Mouse (Mus musculus) spleen, adult 18-20 months (tissue): ENCODE measurements around the gene Rarb.

ENCODE experiments used
- DNase-seq, 2 experiments: peaks; one replicate each; pipeline ENCODE4 v3.0.0; 2022; ENCODE audit warnings: mixed read lengths in 2 of 2

Gene Rarb

DNA sequence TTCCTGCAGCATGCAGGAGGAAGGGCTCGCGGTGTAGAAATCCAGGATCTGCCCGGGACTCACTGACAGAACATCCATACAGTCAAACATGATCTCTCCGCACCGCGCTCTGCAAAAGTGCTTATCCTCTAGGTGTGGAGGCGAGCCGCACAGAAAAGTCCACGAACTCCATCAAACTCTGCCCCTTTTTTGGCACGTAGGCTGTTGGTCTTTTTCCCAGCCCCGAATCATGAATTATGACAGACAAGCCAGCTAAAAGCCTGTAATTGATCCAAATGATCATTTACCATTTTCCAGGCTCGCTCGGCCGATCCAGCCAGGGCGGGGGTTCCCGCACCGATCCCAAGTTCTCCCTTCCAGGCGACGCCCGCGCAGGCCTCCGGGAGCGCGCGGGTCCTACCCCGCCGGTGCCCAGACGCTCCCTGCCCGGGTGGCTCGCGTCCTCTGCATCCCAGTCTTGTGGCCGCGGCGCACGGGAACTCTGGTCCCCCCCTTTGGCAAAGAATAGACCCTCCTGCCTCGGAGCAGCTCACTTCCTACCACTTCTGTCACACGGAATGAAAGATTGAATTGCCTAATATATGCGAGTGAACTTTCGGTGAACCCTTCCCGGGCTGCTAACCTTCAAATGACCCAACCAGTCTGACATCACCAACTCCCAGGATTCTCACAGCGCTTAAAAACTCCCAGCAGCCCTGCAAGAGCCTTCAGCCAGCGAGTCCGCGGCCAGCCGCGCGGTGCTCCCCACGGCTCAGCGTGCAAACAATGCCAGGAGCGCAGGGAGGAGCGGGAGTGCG is 243.8 kb downstream of the Rarb start:
- DNase-seq, result no peak

DNA sequence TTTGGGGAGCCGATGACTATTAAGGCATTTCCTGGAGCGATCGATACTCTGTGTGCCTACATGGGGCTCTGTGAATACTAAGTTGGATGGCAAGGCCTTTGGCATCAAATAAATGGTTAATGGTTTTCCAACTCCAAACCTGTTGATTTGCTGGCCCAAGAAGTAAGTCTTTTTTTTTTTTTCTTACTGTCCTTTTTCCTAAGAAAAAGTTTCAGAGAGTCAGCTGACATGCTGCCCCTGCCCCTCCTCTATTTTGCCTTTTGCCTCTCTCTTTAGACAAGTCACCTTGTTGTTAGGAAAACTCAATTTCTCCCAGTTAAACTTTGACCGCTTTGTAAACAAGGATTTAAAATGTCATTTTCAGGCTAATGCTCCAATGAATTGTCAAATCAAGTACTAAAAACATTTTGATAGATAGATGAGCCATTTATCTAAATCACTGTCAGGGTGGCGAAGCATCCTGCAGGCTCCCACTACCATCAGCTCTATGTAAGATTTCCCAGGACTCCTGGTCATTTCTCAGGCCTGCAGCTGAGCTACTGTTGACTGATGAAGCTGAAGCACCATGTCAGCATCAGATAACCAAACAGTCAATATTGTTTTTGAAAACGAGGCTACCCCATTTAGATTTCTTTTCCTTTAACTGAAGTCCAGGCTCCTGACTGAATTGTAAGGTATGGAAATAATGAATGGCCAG is 245.3 kb downstream of the Rarb start:
- DNase-seq, result no peak

GRCm38 (mm10) chr14:16572755-16573340 is 246.1 kb downstream of the Rarb start:
- no peak for DNase-seq

GRCm38 (mm10) chr14:16569506-16570001 is 249.4 kb downstream of the Rarb start:
- DNase-seq, result no peak

DNA sequence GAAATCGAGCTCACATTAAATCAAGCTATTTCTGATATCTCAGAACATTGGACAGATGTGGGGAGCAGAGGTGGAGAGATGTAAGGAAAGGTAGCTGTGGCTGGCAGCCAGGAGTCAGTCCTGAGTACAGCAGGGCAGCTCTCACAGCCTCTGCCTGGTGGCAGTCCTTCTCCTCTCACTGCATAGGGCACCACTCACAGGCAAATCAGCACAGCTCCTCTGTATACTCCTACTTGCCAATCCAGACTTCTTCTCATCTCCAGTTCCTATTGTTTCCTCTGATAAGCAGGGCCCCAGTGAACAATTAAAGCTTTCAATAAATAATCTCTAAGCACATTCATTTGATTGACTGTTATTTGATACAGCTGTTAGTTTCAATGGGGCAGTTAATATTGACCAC is 252.0 kb downstream of the Rarb start:
- DNase-seq, result no peak

GRCm38 (mm10) chr14:16563912-16564311 is 255.0 kb downstream of the Rarb start:
- DNase-seq, result no peak

DNA sequence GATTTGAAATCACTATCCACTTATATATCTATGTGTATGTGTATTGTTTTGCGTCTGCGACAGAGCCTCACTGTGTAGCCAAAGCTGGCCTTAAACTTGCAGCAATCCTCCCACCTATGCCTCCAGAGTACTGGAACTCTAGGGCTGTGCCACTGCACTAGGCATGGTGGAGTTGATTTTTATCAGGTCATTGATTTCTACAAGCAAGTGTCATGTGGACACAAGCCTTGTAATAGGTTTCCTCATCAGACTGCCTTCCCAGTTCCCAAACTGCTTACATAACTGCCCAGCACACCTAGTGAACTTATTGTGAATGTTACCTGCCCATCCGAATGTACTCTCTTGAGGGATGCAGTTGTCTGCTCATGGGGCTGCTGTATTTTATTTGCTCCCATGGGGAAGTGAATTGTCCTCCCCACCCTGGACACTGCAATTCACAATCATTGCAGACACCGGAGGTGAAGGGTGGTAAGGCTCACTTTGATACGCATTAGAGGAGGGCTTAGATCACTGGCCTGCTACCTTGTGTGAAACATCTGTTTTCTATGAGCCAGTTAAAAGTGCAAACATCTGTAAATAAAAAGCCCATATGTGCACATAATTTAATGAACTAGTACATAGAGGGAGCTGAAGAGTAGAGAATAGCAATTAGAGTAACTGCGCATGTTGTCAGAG is 257.3 kb downstream of the Rarb start:
- no peak for DNase-seq

DNA sequence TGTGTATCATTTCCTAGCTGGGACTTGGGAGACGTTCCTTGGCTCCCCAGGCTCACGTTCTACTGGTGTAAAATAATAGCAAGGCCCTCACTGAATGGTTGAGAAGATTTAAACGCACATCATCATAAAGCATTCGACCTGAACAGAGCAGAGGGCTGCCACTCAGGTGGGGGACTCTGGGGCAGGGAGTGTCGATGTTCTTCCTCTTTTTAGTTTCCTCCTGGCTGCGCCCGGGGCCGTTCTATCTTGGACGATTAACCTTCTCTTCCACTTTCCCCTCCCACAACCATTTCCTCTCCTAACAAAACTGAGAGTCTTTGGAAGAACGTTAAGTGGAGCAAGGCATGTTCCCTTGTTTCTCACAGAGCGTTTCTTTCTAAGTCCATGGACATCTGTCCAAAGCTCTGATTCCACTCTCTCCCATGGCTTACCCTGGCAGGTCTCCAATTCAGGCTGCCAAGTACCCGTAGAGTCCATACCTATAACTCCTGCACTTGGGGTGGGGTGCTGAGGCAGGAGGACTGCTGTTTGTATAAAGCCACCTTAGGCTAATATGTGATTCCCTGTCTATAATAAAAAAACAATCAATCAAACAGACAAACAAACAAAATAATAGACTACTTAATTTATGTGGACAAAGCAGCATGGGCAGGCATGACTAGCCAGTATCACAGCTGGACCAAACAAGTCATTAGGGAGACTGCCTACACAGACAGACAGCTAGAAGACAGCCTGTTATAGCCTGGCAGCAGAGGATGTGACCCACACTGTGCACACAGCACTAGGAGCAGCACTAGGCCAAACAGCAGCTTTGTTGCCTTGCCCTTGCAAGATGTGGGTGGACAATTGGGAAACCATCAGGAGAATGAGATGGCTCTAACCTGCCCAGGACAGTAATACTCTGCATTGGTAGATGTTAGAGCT is 259.4 kb downstream of the Rarb start:
- DNase-seq, result no peak

- no peak for DNase-seq
These were observed 260.9 kb downstream of the Rarb start for GRCm38 (mm10) chr14:16558033-16558432.

DNA sequence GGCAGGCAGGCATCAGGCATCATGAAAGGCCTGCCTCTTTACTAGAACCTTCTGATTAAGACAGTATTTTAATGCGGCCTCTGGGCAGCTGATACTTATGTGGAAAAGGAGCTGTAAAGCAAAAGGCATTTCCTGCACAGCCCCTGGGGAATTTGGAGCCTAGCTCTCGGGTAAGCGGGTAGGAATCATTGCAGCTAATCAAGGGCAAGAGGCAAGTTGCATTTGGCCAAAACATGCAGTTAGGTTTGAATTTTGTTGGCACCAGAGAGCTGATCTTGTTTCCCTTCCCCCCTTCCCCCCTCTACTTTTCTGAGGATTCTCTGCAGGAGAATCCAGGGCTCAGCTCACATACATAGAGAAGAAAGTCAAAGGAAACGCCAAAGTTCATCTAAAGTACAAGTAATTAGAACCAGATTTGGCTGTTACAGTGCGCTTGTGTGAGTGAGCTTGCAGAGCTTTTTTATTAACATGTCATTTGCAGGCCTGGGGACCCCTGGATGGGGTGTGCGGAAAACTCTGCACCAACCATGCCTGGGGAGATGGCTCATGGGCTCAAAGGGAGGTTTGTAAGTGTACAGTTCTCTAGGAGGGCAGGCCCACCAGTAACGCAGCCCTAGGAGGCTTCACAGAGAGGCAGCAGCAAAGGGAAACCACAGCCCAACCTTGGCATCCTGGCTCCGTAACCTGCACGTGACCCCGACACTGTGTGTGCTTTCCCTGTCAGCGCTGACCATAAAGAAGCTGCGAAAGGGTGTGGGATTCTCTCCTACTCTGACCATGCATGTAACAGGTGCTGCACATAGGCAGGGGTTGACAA is 264.1 kb downstream of the Rarb start:
- no peak for DNase-seq

DNA sequence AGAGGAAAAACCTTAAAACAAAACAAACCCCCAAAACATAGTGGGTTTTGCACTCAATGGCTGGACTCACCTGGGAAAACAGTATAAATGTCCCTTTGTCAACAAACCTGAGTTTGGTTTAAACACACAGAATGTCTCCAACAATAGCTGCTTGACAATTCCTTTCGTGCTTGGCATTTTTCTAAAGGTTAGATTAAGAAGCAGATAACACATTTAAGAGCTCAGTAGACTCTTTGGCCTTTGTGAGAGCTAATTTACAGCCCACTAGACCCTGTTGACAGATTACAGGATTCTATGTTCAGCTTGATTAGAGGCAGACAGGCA is 264.7 kb downstream of the Rarb start:
- no peak for DNase-seq

DNA sequence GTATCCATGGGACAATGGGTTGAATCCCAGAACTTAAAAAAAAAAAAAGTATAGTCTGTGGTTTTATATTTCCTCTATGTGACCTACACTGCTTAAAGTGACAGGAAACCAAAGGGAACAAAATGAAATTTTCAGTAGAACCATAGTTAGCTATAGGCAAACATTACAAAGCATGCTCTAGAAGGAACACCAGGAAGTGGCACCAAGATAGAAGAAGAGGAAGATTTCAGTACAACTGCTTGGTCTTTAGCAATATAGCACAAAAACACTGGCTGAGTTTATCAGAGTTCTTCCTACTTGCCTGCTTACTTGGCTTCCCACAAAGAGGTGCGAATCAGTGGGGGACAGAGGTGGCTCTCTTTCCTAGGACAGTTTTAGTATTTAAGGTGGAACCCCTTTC is 266.7 kb downstream of the Rarb start:
- no peak for DNase-seq

GRCm38 (mm10) chr14:16551843-16552242 is 267.1 kb downstream of the Rarb start:
- DNase-seq, result no peak

GRCm38 (mm10) chr14:16548200-16548576 is 270.8 kb downstream of the Rarb start:
- DNase-seq, result no peak

DNA sequence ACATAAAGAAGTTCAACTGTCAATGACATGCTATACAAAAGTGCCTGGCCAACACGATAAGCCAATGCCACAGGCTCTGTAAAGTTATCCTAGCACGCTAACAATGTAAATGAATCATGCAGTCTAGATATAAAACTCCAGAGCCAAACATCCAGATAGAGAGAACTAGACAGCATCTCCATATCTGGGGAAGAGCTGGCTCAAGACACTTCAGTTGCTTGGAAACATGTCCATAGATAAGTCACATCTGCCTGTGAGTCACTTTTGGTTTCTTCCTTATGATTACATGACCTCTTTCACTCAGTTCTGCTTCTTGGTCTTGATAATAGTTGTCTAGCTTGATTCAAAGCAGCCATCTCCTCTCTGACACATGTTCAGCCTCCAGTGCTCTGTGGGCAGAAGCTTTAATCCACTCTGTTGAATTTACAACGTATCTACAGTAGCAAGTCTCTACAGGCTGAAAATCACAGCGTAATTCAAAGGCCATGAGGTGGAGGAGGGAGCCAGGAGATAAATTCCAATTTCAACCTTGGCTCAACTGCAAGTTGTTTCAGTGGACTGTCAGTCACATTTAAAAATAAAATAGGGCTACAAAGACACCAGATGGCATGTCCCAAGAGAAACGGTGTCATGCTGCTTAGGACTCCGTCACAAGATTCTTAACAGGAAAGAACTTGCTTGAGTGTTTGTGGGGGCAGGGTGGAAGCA is 271.3 kb downstream of the Rarb start:
- no peak for DNase-seq

- no peak for DNase-seq
These were observed 274.0 kb downstream of the Rarb start for GRCm38 (mm10) chr14:16544995-16545394.

GRCm38 (mm10) chr14:16541641-16542040 is 277.3 kb downstream of the Rarb start:
- no peak for DNase-seq

- no peak for DNase-seq
These were observed 281.5 kb downstream of the Rarb start for GRCm38 (mm10) chr14:16537433-16537832.

DNA sequence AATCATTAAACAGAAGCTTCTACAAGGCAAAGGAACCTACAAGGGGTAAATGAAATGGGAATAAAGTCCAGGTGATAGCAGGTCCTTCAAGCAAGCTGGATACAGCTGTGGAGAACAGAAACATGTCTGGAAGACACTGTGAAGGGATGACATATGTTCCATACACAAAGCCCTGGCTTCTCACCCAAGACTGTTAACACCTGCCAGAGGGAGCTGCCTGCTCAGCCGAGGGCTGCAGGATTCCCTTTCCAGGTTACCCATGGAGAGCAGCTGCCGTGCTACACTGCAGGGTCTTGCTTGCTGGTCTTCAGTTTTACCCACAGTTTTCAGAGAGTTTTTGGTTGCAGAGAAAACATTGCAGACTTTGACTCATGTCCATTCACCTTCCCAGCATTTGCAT is 290.3 kb downstream of the Rarb start:
- no peak for DNase-seq

GRCm38 (mm10) chr14:16526120-16526519 is 292.8 kb downstream of the Rarb start:
- no peak for DNase-seq
